Mouse (Mus musculus) small intestine, adult 2 months (tissue): ENCODE measurements at regions not wholly inside any gene's neighbourhood (a gene's known extent, or its start where the extent isn't known, plus 50 kb on each side); places are given as distances from the start of the nearest gene placed in this dataset.

Experiments used
- CTCF ChIP-seq: fragments of 200-500 bp; IDR thresholded peaks from 2 replicates; pipeline ENCODE4 v1.5.1; 2012; ENCODE audit warnings: low read depth, mild to moderate bottlenecking, control low read depth, inconsistent platforms, low read length, moderate library complexity, mixed read lengths; ENCODE audit not compliant: insufficient replicate concordance, insufficient read length; ENCODE audit errors: extremely low read depth
- POLR2A ChIP-seq: fragments of 200-500 bp; IDR thresholded peaks from 2 replicates; pipeline ENCODE4 v1.6.1; 2012; ENCODE audit warnings: low read depth, mild to moderate bottlenecking, control low read depth, inconsistent platforms, low read length, moderate library complexity

GRCm38 (mm10) chr6:31320141-31320830 lies 78.2 kb upstream of the Mkln1 start:
- TF ChIP-seq CTCF (no peak), POLR2A (no peak)
